Mouse (Mus musculus): ENCODE data around the gene Nrip1.

- TF ChIP-seq POLR2A (IDR thresholded peaks at IDR 0.05; ENCODE audit: borderline replicate concordance, insufficient read depth, low read length) (no peak), CTCF (IDR thresholded peaks at IDR 0.05; ENCODE audit: borderline replicate concordance, insufficient read depth, low read depth, low read length) (no peak)
These were observed 70.2 kb downstream of the Nrip1 start for GRCm38 (mm10) chr16:76303436-76303835.
